Mouse (Mus musculus): ENCODE results near the gene Mfsd1. TPM values are rescaled to one million over a fixed set of nuclear protein-coding genes. Genes with fewer than 3 reads are reported as not detected.

Gene Mfsd1
- 10 to 100 TPM; 37.9 to 44.0 TPM for total RNA-seq (2021)

- DNase-seq (ENCODE audit: extremely low spot score in 1 of 2, low spot score in 1 of 2) = peak; percentile 69 to 76
Measured at GRCm38 (mm10) chr3:67582273-67583124, at the start of gene Mfsd1. Gene Mfsd1 (plus strand): TSS chr3:67582741.

GRCm38 (mm10) chr3:67543630-67544029, 38.9 kb upstream of the Mfsd1 start:
- no peak for DNase-seq (ENCODE audit: extremely low spot score in 1 of 2, low spot score in 1 of 2)

GRCm38 (mm10) chr3:67551193-67551592, 31.3 kb upstream of the Mfsd1 start:
- DNase-seq (ENCODE audit: extremely low spot score in 1 of 2, low spot score in 1 of 2) = no peak

GRCm38 (mm10) chr3:67553281-67553680, 29.3 kb upstream of the Mfsd1 start:
- no peak for DNase-seq (ENCODE audit: extremely low spot score in 1 of 2, low spot score in 1 of 2)

GRCm38 (mm10) chr3:67553927-67554448, 28.6 kb upstream of the Mfsd1 start:
- no peak for DNase-seq (ENCODE audit: extremely low spot score in 1 of 2, low spot score in 1 of 2)

GRCm38 (mm10) chr3:67555211-67555610, 27.3 kb upstream of the Mfsd1 start:
- no peak for DNase-seq (ENCODE audit: extremely low spot score in 1 of 2, low spot score in 1 of 2)

GRCm38 (mm10) chr3:67557200-67557651, 25.3 kb upstream of the Mfsd1 start:
- no peak for DNase-seq (ENCODE audit: extremely low spot score in 1 of 2, low spot score in 1 of 2)

GRCm38 (mm10) chr3:67557718-67558354, 24.7 kb upstream of the Mfsd1 start:
- DNase-seq (ENCODE audit: extremely low spot score in 1 of 2, low spot score in 1 of 2) = no peak

- no peak for DNase-seq (ENCODE audit: extremely low spot score in 1 of 2, low spot score in 1 of 2)
Measured at GRCm38 (mm10) chr3:67564731-67565357, 17.7 kb upstream of the Mfsd1 start.

GRCm38 (mm10) chr3:67565540-67566227, 16.9 kb upstream of the Mfsd1 start:
- DNase-seq (ENCODE audit: extremely low spot score in 1 of 2, low spot score in 1 of 2) = no peak

- peak; percentile 58 to 65 for DNase-seq (ENCODE audit: extremely low spot score in 1 of 2, low spot score in 1 of 2)
Measured at GRCm38 (mm10) chr3:67568015-67568618, 14.4 kb upstream of the Mfsd1 start.

GRCm38 (mm10) chr3:67572918-67573317, 9.6 kb upstream of the Mfsd1 start:
- DNase-seq (ENCODE audit: extremely low spot score in 1 of 2, low spot score in 1 of 2) = no peak

- DNase-seq (ENCODE audit: extremely low spot score in 1 of 2, low spot score in 1 of 2) = no peak
Measured at GRCm38 (mm10) chr3:67573523-67573922, 9.0 kb upstream of the Mfsd1 start.

- no peak for DNase-seq (ENCODE audit: extremely low spot score in 1 of 2, low spot score in 1 of 2)
Measured at GRCm38 (mm10) chr3:67576248-67576647, 6.3 kb upstream of the Mfsd1 start.

- DNase-seq (ENCODE audit: extremely low spot score in 1 of 2, low spot score in 1 of 2) = no peak
Measured at GRCm38 (mm10) chr3:67576724-67577123, 5.8 kb upstream of the Mfsd1 start.

GRCm38 (mm10) chr3:67583125-67583845, 744 bp downstream of the Mfsd1 start:
- DNase-seq (ENCODE audit: extremely low spot score in 1 of 2, low spot score in 1 of 2) = no peak

- no peak for DNase-seq (ENCODE audit: extremely low spot score in 1 of 2, low spot score in 1 of 2)
Measured at GRCm38 (mm10) chr3:67583846-67584186, 1.3 kb downstream of the Mfsd1 start.

GRCm38 (mm10) chr3:67586511-67586910, 4.0 kb downstream of the Mfsd1 start:
- no peak for DNase-seq (ENCODE audit: extremely low spot score in 1 of 2, low spot score in 1 of 2)

- no peak for DNase-seq (ENCODE audit: extremely low spot score in 1 of 2, low spot score in 1 of 2)
Measured at GRCm38 (mm10) chr3:67587430-67587829, 4.9 kb downstream of the Mfsd1 start.
